Mouse (Mus musculus): ENCODE data around the gene Cenpx. TPM values are rescaled to one million over a fixed set of nuclear protein-coding genes. Genes with fewer than 3 reads are reported as not detected.
A peak's percentile ranks its signal among the peaks of the same experiment; 100 is the strongest.
"Not testable (repeated sequence)": the region's sequence is repeated elsewhere in the genome, so short reads cannot be mapped to it uniquely, and the experiment has no call there.

Cenpx gene
- 10 to 100 TPM; 23.2 to 27.0 TPM for total RNA-seq (2021)
- long read RNA-seq, experiment 1, transcript Cenpx-203 (6 exons, 873 nt): minor isoform, 8 of 64 reads
- long read RNA-seq, experiment 1, transcript Cenpx-202 (5 exons, 606 nt): major isoform, 37 of 64 reads
- long read RNA-seq, experiment 1, partial matches to known transcripts: 3 of 64 reads
- long read RNA-seq, experiment 1, other reads (novel, unspliced or antisense): 16 of 64 reads
- long read RNA-seq, experiment 2, transcript Cenpx-202 (5 exons, 606 nt): major isoform, 42 of 74 reads
- long read RNA-seq, experiment 2, transcript Cenpx-203 (6 exons, 873 nt): minor isoform, 7 of 74 reads
- long read RNA-seq, experiment 2, partial matches to known transcripts: 3 of 74 reads
- long read RNA-seq, experiment 2, other reads (novel, unspliced or antisense): 22 of 74 reads

GRCm38 (mm10) chr11:120713580-120714518, at the start of gene Cenpx, which contains the start of gene Lrrc45:
Gene Cenpx, minus strand, starts transcription at chr11:120713738.
Gene Lrrc45, plus strand, starts transcription at chr11:120713925.
- intact Hi-C loops (cut with DNase I): loop anchor here (2.0 to 5.0 kb wide), 2 partner anchors 55 to 192 kb away; no protein-coding TSS in a partner anchor

GRCm38 (mm10) chr11:120762672-120763041, 49.1 kb upstream of the Cenpx start, which contains the start of gene Hmga1b:
Gene Hmga1b, plus strand, starts transcription at chr11:120762794.
- intact Hi-C loops (cut with DNase I); DNase-seq: not testable (repeated sequence)

More at GRCm38 (mm10) chr11:120713580-120714518, at the start of gene Cenpx, which contains the start of gene Lrrc45:
- peak; percentile 92 to 95 for DNase-seq

- no peak for DNase-seq
- intact Hi-C loops (cut with DNase I): no loop called here
These were observed 48.5 kb upstream of the Cenpx start for GRCm38 (mm10) chr11:120761811-120762671.

- DNase-seq: no peak
- intact Hi-C loops (cut with DNase I): no loop called here
These were observed 46.7 kb upstream of the Cenpx start for GRCm38 (mm10) chr11:120760236-120760635.

GRCm38 (mm10) chr11:120751606-120752005, 38.1 kb upstream of the Cenpx start:
- no peak for DNase-seq
- intact Hi-C loops (cut with DNase I): no loop called here

- no peak for DNase-seq
- intact Hi-C loops (cut with DNase I): no loop called here
These were observed 35.9 kb upstream of the Cenpx start for GRCm38 (mm10) chr11:120749430-120749829.

- intact Hi-C loops (cut with DNase I): no loop called here
- DNase-seq: no peak
These were observed 34.4 kb upstream of the Cenpx start for GRCm38 (mm10) chr11:120747974-120748373.

GRCm38 (mm10) chr11:120744121-120744701, 30.7 kb upstream of the Cenpx start:
- intact Hi-C loops (cut with DNase I): no loop called here
- DNase-seq: no peak

GRCm38 (mm10) chr11:120740981-120741380, 27.4 kb upstream of the Cenpx start:
- intact Hi-C loops (cut with DNase I): no loop called here
- no peak for DNase-seq

GRCm38 (mm10) chr11:120736424-120736823, 22.9 kb upstream of the Cenpx start:
- intact Hi-C loops (cut with DNase I): no loop called here
- no peak for DNase-seq

GRCm38 (mm10) chr11:120733521-120733920, 20.0 kb upstream of the Cenpx start:
- intact Hi-C loops (cut with DNase I): no loop called here
- peak in 1 of 2 experiments; percentile 25 for DNase-seq

GRCm38 (mm10) chr11:120731858-120732680, 18.5 kb upstream of the Cenpx start, which contains the start of gene Cbr2:
Gene Cbr2, minus strand, starts transcription at chr11:120732114.
- DNase-seq: no peak
- intact Hi-C loops (cut with DNase I): no loop called here

GRCm38 (mm10) chr11:120731395-120731794, 17.9 kb upstream of the Cenpx start:
- intact Hi-C loops (cut with DNase I): no loop called here
- no peak for DNase-seq

- no peak for DNase-seq
- intact Hi-C loops (cut with DNase I): no loop called here
These were observed 16.9 kb upstream of the Cenpx start for GRCm38 (mm10) chr11:120730331-120730870.

- intact Hi-C loops (cut with DNase I): not testable (repeated sequence)
- peak in 1 of 2 experiments; percentile 26 for DNase-seq
These were observed 16.0 kb upstream of the Cenpx start for GRCm38 (mm10) chr11:120729432-120730050.

- intact Hi-C loops (cut with DNase I): no loop called here
- no peak for DNase-seq
These were observed 15.1 kb upstream of the Cenpx start for GRCm38 (mm10) chr11:120728530-120729240.

- intact Hi-C loops (cut with DNase I): no loop called here
- DNase-seq: no peak
These were observed 14.0 kb upstream of the Cenpx start for GRCm38 (mm10) chr11:120727564-120727963.
